ENCODE assay signal across 8 mouse cellular contexts in the genomic region with DNA sequence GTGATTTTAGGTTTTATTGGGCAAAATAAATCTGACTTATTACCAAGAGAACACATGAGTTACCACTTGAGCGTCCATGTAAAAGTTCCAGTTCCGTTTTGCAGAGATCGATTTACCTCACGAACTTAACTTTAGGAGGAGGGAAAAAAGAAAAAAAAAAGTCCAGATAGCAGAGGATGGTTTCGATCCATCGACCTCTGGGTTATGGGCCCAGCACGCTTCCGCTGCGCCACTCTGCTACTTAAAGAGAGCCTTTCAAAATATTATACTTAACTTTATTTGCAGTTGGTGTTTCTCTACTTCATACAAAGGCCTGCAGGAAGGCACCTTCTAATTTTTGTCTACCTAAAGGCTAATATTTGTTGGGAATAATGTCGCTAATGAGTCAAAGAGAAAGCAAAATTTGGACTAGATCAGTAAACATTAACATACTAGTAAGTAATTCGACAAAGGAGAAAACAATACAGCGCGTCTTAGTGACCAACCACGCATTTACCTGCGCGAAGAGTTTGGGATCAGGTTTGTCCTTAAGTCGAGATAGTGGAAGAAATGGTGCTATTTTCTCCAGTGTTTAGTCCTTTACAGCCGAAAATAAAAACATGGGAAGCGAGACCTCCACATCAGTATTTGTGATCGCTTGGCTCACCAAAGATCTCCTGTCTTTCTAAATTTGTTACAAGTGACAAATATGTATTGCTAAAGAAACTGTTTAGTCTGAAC. TPM values are rescaled to one million over a fixed set of nuclear protein-coding genes. Genes with fewer than 3 reads are reported as not detected.
DNase-seq lines count a peak whose midpoint lies in the region; ATAC-seq and TF ChIP-seq lines count a peak whose summit lies in the region.
"Had no signal": no experiment of that assay in that cellular context is flagged by ENCODE, and none has a peak within 500 bp of the region (broad histone marks: within the 10 kb centered on the region; RNA-seq: fewer than 3 reads in every experiment).

No protein-coding gene starts in this region.

- peak; percentile 1 for ATAC-seq in Patski
- peak; percentile 13 for ATAC-seq in inflammation-experienced regulatory T-cells, adult 6 months

- CTCF ChIA-PET in Patski (lab: Charles Lee): interaction anchor here (0.7 to 1.4 kb wide), 4 partner anchors 80 to 1486 kb away, joined by 3 to 5 read pairs (median 4); no protein-coding TSS in a partner anchor

- in situ Hi-C loops in Patski (cut with MboI; ENCODE audit: low pct_unique_long_range_greater_than_20kb): loop anchor here (5.0 to 10.0 kb wide), 3 partner anchors 67 to 1816 kb away; a partner anchor contains a TSS

- DNase-seq in Patski (ENCODE audit: low read depth, low spot score): no peak
- DNase-seq in cerebellum, adult 9-10 months: peak; percentile 87
- peak; percentile 59 for DNase-seq in gastrocnemius, adult 2 months
- peak; percentile 36 to 69 for DNase-seq in left cerebral cortex, adult 8-10 months (ENCODE audit: low spot score in 2 of 2)
- peak; percentile 47 to 77 for DNase-seq in lung, postnatal 4 days
- DNase-seq in spleen, adult 18-20 months: peak; percentile 42 to 64

- POLR2A ChIA-PET in Patski (lab: Charles Lee): interaction anchor here (1.2 kb wide), 1 partner anchor 26 kb away, joined by 3 read pairs; no protein-coding TSS in a partner anchor

- peak overlapping the region; percentile 95 for H3K27ac ChIP-seq in gastrocnemius, adult 2 months

- no peak for TF ChIP-seq CTCF in Patski (IDR thresholded peaks at IDR 0.05)
- no peak for TF ChIP-seq CTCF in gastrocnemius, adult 2 months (IDR thresholded peaks at IDR 0.05)

- intact Hi-C loops in gastrocnemius, adult 2 months (cut with DNase I): loop anchor here (5.0 kb wide), 2 partner anchors 52 to 1818 kb away; a partner anchor contains a TSS

- no peaks in the 10 kb centered on the region for H3K27me3 ChIP-seq in Patski

- peak overlapping the region; percentile 91 for H3K4me3 ChIP-seq in gastrocnemius, adult 2 months

RNA-seq across cellular contexts. Expression of a gene that starts 0.5 kb away (rescaled TPM):
- polyA plus RNA-seq in Patski (2021): 7.0 TPM
- total RNA-seq in gastrocnemius, adult 2 months (2021): 100 to 1,000 TPM; 131 to 139 TPM
- polyA plus RNA-seq in inflammation-experienced regulatory T-cells, adult 6 months (2017; shearing (Covaris generic)): 1 to 10 TPM; 3.9 to 8.3 (median 7.0) TPM
- total RNA-seq in left cerebral cortex, adult 8-10 months (2022): 100 to 1,000 TPM; 263 to 358 (median 294) TPM

RNA-seq across cellular contexts. Expression of a gene that starts 3.4 kb away (rescaled TPM):
- 1.3 TPM for polyA plus RNA-seq in Patski (2021)
- 1 to 10 TPM in 1 of 2 experiments, not detected in 1; 2.0 TPM for total RNA-seq in gastrocnemius, adult 2 months (2021)
- not detected for polyA plus RNA-seq in inflammation-experienced regulatory T-cells, adult 6 months (2017; shearing (Covaris generic))
- 10 to 100 TPM in 1 of 4 experiments, 1 to 10 TPM in 2, not detected in 1; 1.7 to 10.6 (median 3.0) TPM for total RNA-seq in left cerebral cortex, adult 8-10 months (2022)

RNA-seq across cellular contexts. Expression of a gene that starts 4.9 kb away (rescaled TPM):
- polyA plus RNA-seq in Patski (2021): 1.7 TPM
- total RNA-seq in gastrocnemius, adult 2 months (2021): not detected
- polyA plus RNA-seq in inflammation-experienced regulatory T-cells, adult 6 months (2017; shearing (Covaris generic)): 1 to 10 TPM in 1 of 3 experiments, not detected in 2; 1.5 TPM
- total RNA-seq in left cerebral cortex, adult 8-10 months (2022): 1 to 10 TPM; 3.7 to 6.0 (median 4.2) TPM
- total RNA-seq: neutrophil, adult 5-6 weeks had no signal

RNA-seq across cellular contexts. Expression of a gene that starts 12.9 kb away (rescaled TPM):
- 2.1 TPM for polyA plus RNA-seq in Patski (2021)
- 1 to 10 TPM in 1 of 2 experiments, under 1 TPM in 1; 0.94 to 1.0 TPM for total RNA-seq in gastrocnemius, adult 2 months (2021)
- polyA plus RNA-seq in inflammation-experienced regulatory T-cells, adult 6 months (2017; shearing (Covaris generic)): under 1 TPM in 2 of 3 experiments, not detected in 1; 0.38 to 0.89 TPM
- total RNA-seq in left cerebral cortex, adult 8-10 months (2022): 1 to 10 TPM in 2 of 4 experiments, under 1 TPM in 2; 0.84 to 1.6 (median 0.98) TPM

RNA-seq across cellular contexts. Expression of a gene that starts 13.5 kb away (rescaled TPM):
- polyA plus RNA-seq in Patski (2021): 0.49 TPM
- total RNA-seq in gastrocnemius, adult 2 months (2021): 1 to 10 TPM; 2.9 to 4.0 TPM
- polyA plus RNA-seq in inflammation-experienced regulatory T-cells, adult 6 months (2017; shearing (Covaris generic)): 1 to 10 TPM in 1 of 3 experiments, under 1 TPM in 2; 0.73 to 1.5 (median 0.74) TPM
- total RNA-seq in left cerebral cortex, adult 8-10 months (2022): 10 to 100 TPM; 15.3 to 21.8 (median 16.6) TPM
